Comparison of ENCODE assay signal across 14 mouse cellular contexts in the genomic region with DNA sequence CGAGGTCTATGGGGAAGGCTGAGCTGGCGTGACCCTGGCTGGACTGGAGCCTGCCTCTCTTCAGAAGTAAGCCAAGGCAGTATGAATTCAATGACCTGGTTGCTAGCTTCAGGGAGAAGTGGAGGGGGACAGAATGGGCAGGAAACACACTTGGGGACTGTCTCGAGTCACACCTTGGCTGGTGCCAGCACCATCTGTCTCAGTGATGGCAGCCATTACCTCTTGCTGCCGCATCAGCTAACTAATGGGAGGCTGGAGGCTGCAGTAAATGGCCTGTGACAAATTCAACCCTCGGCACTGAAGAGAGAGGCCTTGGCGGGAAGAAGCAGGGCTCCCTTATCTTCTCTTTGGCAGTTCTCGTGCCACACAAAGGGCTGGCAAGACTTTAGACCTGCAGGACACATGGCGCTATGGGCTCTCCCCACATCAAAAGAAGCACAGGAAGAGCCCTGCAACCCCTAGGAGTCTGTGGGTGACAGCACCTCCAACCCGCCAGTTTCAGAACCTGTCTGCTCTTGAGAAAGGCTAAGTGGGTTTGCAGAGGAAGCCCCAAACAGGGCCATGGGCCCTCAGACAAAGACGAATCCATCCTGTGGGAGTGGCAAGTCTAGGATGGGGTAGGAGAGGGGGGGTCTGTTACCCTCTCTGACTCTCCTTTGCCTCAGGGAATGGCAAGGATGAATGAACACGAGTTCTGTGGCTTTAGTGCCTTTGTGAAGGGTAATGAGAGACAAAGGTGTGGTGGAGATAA. TPM values are rescaled to one million over a fixed set of nuclear protein-coding genes. Genes with fewer than 3 reads are reported as not detected.
A peak's percentile ranks its signal among the peaks of the same experiment; 100 is the strongest.
DNase-seq lines count a peak whose midpoint lies in the region; ATAC-seq lines count a peak whose summit lies in the region.
"Had no signal": no experiment of that assay in that cellular context is flagged by ENCODE, and none has a peak within 500 bp of the region (broad histone marks: within the 10 kb centered on the region; RNA-seq: fewer than 3 reads in every experiment).

No protein-coding gene starts in this region.

- H3K27ac ChIP-seq in hindbrain, embryonic 10.5 days: 0 out of 2 replicates have a peak overlapping the region, but pooled peaks have one; percentile 14
- H3K27ac ChIP-seq in hindbrain, embryonic 12.5 days: no peak overlapping the region
- H3K27ac ChIP-seq: gastrocnemius, adult 2 months; heart, embryonic 13.5 days had no signal

- peaks cover 11% of the 10 kb centered on the region; the same call in 1 of the 2 replicates for H3K4me1 ChIP-seq in hindbrain, embryonic 10.5 days (replicated peaks)
- peaks cover 7% of the 10 kb centered on the region; the same call in 1 of the 2 replicates for H3K4me1 ChIP-seq in hindbrain, embryonic 12.5 days

- no peak overlapping the region for H3K4me2 ChIP-seq in hindbrain, embryonic 12.5 days (replicated peaks)
- H3K4me2 ChIP-seq: heart, embryonic 13.5 days had no signal

- H3K36me3 ChIP-seq in hindbrain, embryonic 10.5 days: peaks cover 32% of the 10 kb centered on the region
- H3K36me3 ChIP-seq in hindbrain, embryonic 12.5 days: peaks cover 26% of the 10 kb centered on the region

- H3K4me3 ChIP-seq in hindbrain, embryonic 10.5 days: no peak overlapping the region
- no peak overlapping the region for H3K4me3 ChIP-seq in hindbrain, embryonic 12.5 days
- H3K4me3 ChIP-seq: gastrocnemius, adult 2 months; heart, embryonic 13.5 days had no signal

- no peaks in the 10 kb centered on the region for H3K27me3 ChIP-seq in hindbrain, embryonic 10.5 days (ENCODE audit: insufficient read depth, poor library complexity, severe bottlenecking)
- no peaks in the 10 kb centered on the region for H3K27me3 ChIP-seq in hindbrain, embryonic 12.5 days
- H3K27me3 ChIP-seq: heart, embryonic 13.5 days had no signal

- 66% methylated on average over 11 of the region's 11 CpGs for WGBS in hindbrain, embryonic 10.5 days
- WGBS in hindbrain, embryonic 12.5 days: 61% methylated on average over 11 of the region's 11 CpGs

- no peaks in the 10 kb centered on the region for H3K9me3 ChIP-seq in hindbrain, embryonic 10.5 days
- H3K9me3 ChIP-seq in hindbrain, embryonic 12.5 days (replicated peaks): no peaks in the 10 kb centered on the region
- H3K9me3 ChIP-seq: heart, embryonic 13.5 days had no signal

- ATAC-seq in hindbrain, embryonic 12.5 days (ENCODE audit: low FRiP score): no peak
- ATAC-seq in CD4-positive, CD25-positive, alpha-beta regulatory T cell, adult 4 months: peak; percentile 75

- H3K9ac ChIP-seq in hindbrain, embryonic 12.5 days: no peak overlapping the region
- H3K9ac ChIP-seq: heart, embryonic 13.5 days had no signal

- no peak for DNase-seq in hindbrain, embryonic 10.5 days (ENCODE audit: low spot score)
- DNase-seq in brain, adult 2 months (ENCODE audit: low read depth, low spot score): peak; percentile 96
- peak; percentile 85 to 88 for DNase-seq in cerebellum, postnatal 36 days
- no peak for DNase-seq in frontal cortex, postnatal 10 days (ENCODE audit: low spot score in 2 of 2)
- no peak for DNase-seq in heart, postnatal 4 days
- no peak for DNase-seq in spleen, postnatal 14 days (ENCODE audit: low spot score in 2 of 2)
- DNase-seq: gastrocnemius, adult 2 months; kidney, adult 9 months; liver; lung, postnatal 10 days; thymus, postnatal 14 days had no signal

RNA-seq across cellular contexts. Expression of gene Pofut2, which starts 14.1 kb away (rescaled TPM):
- 77.0 and 86.6 TPM in 2 replicates for polyA plus RNA-seq in hindbrain, embryonic 10.5 days (2016; fragmentation: Nextera tagmentation; extraction: Ambion mirVana)
- 81.8 and 92.5 TPM in 2 replicates for polyA plus RNA-seq in hindbrain, embryonic 12.5 days (2016; fragmentation: Nextera tagmentation; extraction: Ambion mirVana)
- 10 to 100 TPM; 20.2 to 25.8 TPM for polyA plus RNA-seq in CD4-positive, CD25-positive, alpha-beta regulatory T cell, adult 4 months (2017; shearing (Covaris generic))
- total RNA-seq in heart, postnatal 4 days (2021): 10 to 100 TPM; 69.1 to 71.0 TPM

Comparison
In these comparisons a context has a peak if more than half of its experiments do, and no peak if none do; other contexts are left out.
1. DNase-seq: peak in brain, adult 2 months (single experiment) and cerebellum, postnatal 36 days (2 of 2); none in hindbrain, embryonic 10.5 days (single experiment), frontal cortex, postnatal 10 days (0 of 2), heart, postnatal 4 days (single experiment) and spleen, postnatal 14 days (0 of 2).